Mouse (Mus musculus) liver, adult (tissue): ENCODE measurements around the gene Trf.

Experiments
- GATA4 ChIP-seq: IDR thresholded peaks from 2 replicates; pipeline ENCODE4 v1.6.1; 2014; ENCODE audit warnings: mild to moderate bottlenecking, low read length; ENCODE audit not compliant: insufficient replicate concordance

The Trf gene

GRCm38 (mm10) chr9:103230151-103230951 is at the start of gene Trf, which contains the start of gene Gm20425:
Gene Trf (minus strand): TSS chr9:103230444.
Gene Gm20425 (minus strand): TSS chr9:103230307.
- no peak; the same call in 1 of the 2 replicates for TF ChIP-seq GATA4

- TF ChIP-seq GATA4: no peak
These were observed 46.6 kb upstream of the Trf start for GRCm38 (mm10) chr9:103276876-103277275.

DNA sequence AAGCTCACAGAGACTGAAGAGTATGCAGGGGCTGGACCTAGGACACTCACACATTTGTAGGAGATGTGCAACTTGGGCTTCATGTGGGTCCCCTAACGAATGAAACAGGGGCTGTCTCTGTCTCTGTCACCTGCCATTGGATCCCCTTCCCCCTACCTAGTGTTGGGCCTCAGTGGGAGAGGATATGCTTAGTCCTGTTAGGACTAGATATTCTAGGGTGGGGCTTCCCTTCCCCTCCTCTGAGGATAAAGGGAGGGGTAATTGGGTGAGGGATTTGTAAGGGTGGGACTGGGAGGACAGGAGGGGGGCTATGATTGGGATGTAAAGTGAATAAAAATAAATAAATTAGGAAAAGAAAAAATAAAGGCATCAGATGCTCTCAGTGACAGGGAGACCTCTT is 45.4 kb upstream of the Trf start:
- TF ChIP-seq GATA4: no peak

- no peak for TF ChIP-seq GATA4
These were observed 44.6 kb upstream of the Trf start for GRCm38 (mm10) chr9:103274819-103275218.

DNA sequence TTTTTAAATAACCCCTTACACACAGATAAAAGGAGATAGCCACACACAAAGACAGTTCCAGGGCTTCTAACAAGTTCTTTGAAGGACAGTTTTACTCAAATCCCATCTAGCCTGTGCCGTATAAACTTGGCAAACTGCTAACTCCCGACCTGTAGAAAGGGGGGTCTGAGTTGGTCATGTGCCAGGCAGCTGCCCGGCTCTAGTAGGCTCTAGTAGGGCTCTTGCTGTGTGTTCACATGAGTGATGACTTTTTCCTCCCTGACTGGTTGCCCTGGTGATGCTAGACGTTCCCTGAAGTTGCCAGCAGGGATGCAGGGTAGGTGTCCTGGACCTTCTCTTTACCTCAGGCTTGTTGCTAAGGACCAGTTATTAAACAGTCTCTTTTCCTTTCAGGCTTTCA is 40.9 kb upstream of the Trf start:
- no peak for TF ChIP-seq GATA4

DNA sequence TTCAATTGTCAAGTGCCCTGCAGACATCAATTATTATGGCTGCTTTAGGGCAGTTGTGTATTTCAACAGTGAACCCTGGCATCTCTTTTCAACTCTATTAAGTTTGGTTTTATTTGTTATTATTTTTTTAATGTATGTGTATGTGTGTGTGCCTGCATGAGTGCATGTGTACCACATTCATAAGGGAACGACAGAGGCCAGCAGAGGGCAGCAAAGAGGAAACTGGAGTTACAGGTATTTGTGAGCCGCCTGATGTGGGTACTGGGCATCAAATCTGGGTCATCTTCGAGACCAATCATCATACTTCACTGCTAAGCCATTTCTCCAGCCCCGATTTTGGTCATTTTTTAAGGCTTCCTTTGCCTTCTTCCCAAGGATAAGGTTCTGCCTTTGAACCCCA is 35.5 kb upstream of the Trf start:
- TF ChIP-seq GATA4: no peak

DNA sequence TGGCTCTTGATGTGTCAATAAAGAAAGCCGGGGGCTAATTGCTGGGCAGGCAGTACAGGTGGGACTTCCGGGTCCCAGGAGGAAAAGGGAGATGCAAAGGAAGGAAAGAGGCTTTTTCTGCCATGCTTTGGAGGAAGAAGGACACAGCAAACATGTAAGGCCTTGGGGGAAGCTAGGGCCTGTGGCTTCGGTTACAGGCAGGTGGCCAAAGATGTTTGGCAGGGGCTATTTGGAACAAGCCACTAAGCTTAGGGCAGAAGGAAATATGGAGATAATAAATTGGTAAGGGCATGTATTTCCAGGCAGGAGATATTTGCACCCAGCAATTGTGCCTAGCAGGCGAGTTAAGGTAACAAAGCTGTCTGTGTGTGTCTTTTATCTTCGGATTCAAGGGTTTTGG is 22.7 kb upstream of the Trf start:
- TF ChIP-seq GATA4: no peak

GRCm38 (mm10) chr9:103248618-103249017 is 18.4 kb upstream of the Trf start:
- TF ChIP-seq GATA4: peak; percentile 90; the same call in 1 of the 2 replicates

DNA sequence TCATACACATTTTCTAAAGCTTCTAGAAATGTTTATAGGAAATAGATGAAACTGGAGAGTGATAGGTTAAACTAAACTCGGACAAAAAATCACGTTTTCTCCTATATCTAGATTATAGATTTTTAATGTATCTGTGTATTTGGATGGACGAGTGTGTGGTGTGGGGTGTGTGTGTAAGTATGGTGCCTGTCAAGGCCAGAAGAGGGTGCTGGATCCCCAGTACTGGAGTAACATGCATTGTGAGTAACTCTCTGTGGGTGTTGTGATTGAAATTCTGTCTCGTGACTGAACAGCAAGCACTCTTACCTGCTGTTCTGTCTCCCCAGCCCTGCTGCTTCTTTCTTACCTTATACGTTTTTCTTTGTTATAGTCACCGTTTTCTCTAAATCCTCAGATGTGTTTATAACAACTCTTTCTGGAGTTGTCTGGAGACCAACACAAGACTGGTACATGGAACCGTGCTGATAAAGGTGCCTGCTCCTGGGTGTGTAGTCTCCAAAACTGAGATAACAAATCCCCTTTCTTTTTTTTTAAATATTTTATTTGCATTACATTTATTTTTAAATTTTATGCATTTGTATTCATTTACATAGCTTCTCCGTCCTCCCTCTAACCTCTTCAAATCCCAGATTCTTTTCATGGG is 16.4 kb upstream of the Trf start:
- no peak for TF ChIP-seq GATA4

DNA sequence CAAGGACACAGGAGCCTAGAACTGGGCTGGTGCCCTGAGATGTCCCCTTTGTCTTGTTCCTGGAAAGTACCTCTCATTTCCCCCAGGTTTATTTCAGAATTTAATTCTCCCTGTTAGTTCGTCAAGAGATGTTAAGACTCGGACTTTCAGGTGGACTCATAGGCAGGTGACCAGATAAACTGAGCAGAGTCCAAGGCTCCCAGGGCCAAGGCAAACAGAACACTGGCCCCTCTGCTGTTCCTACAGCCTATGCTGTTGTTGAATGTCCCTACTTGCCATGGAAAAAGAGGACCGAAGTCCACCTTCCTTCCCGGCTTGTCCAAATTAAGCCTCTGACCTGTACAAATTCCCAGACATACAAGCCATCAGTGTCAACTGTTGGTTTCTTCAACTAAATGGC is 13.4 kb upstream of the Trf start:
- TF ChIP-seq GATA4: peak; percentile 79; the same call in 1 of the 2 replicates

DNA sequence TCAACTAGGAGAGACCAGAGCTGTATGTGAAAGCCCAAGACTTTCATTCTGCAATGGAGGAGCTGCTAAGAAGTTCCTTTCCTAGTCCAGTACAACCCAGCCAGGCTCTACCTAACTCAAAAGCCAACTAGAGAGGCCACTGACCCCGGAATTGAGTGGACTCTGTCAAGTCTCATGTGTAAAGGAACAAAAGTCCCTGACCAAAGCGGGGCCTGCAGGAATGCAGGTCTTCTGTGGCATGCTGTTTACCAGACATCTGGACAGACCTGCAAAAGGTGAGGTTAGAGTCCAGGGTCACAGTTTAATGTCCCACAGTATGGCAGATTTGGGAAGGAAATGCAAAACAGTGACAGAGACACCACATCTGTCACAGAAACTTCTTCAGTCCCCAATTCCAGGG is 11.0 kb upstream of the Trf start:
- 0 out of 2 replicates have a peak, but pooled peaks have one; percentile 14 for TF ChIP-seq GATA4

DNA sequence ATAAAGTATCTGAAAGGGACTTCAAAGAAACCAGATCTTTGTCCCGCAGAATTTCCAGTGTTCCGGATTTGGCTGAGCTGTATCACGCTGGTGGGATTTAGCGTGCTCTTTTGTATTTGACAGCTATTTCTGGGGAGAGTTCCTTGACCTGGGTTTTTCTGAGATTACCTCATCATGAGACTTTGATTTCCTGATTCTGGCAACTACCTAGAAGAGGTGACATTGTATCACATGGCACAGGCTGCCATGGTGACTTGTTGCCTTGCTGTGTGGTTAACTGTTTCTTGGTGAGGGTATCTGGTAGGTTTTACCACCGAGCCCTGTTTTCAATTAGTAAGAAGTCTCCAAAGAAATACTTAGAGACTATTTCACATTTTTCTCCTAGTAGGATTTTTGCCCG is 9.2 kb upstream of the Trf start:
- TF ChIP-seq GATA4: no peak

DNA sequence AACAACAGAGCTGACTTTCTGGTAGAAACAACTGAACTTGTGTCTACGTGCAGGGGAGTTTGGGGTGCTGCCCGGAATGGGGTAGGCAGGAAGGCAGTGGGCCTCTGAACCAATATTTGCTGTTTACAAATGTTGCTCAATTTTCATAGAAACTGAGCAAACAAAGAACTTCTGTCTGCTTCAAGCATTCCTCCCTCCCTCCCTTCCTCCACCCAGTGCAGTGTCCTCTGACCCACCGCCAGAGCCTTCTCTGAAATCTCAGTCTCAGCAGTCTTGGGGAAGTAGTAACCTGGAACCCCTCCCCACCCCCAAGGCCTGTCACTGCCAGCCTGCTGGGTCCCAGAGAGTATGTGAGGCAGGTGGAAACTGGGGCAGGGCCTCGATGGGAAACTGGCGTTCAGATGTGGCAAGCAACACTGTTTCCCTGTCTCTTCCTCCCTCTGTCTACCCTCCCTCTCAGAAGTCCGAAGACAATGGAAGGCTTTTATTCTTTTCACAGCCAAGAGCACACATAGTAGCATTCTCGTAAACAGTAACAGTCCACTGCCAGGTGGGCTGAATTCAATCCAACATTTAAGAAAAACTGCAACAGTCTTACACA is 4.4 kb upstream of the Trf start:
- no peak for TF ChIP-seq GATA4

GRCm38 (mm10) chr9:103234059-103234458 is 3.8 kb upstream of the Trf start:
- TF ChIP-seq GATA4: no peak; the same call in 1 of the 2 replicates

GRCm38 (mm10) chr9:103233006-103233395 is 2.8 kb upstream of the Trf start:
- no peak for TF ChIP-seq GATA4
